Mouse (Mus musculus): ENCODE measurements around the gene Nup107.
"Not testable (repeated sequence)": the region's sequence is repeated elsewhere in the genome, so short reads cannot be mapped to it uniquely, and the experiment has no call there.

Nup107 gene

DNA sequence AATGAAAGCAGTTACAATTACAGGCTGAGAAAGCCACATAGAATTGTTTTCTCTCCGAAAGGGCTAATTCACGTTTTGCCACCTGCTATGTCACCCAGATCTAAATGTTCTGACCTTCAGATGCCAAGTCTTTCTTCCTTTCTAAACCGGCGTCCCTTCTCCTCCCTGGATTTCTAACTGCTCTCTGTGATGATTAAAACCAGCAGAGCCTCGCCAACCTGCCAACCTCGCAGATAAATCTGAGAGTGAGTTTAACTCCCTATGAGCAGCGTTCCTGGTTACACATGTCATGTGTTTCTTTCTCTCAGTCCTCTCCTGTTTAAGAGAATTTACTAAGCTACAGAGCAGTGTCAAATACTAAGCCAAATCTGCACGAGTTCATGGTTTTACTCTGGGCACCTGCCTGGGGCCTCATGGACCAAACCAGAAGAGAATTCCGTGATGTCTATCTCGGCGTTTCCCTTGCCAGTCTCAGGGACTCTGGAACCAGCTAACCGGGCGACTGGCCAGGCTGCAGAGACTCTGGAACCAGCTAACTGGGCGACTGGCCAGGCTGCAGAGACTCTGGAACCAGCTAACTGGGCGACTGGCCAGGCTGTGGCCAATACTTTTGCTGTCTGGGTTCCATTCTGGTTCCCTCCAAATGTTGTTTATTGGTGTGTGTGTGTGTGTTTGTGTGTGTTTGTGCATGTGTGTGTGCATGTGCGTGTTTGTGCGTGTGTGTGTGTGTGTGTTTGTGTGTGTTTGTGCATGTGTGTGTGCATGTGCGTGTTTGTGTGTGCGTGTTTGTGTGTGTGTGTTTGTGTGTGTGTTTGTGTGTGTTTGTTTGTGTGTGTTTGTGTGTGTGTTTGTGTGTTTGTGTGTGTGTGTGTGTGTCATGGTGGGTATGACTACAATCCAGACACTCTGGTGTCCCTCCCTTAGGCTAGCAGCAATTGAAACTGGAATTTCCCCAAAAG lies 74.1 kb downstream of the Nup107 start:
- in situ Hi-C loops (cut with MboI), result no loop called here

DNA sequence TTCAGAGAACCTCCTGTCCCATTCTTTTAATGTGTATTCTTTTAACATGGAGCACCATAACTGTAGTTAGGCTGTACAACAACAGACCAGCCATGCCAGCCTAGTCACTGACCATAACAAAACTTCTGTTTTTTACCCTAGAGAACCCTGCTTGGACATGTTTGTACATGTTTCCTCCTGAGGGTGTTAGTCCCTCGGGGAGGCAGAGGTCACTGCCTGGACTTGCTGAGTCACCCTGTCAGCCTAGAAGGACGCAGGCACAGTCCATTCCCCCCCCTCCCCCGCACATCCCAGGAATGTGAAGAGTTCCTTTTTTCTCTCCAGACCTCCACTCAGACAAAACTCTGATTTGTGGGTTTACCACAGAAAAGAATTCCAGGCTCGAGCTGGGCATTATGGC lies 74.9 kb downstream of the Nup107 start:
- in situ Hi-C loops (cut with MboI), result no loop called here

DNA sequence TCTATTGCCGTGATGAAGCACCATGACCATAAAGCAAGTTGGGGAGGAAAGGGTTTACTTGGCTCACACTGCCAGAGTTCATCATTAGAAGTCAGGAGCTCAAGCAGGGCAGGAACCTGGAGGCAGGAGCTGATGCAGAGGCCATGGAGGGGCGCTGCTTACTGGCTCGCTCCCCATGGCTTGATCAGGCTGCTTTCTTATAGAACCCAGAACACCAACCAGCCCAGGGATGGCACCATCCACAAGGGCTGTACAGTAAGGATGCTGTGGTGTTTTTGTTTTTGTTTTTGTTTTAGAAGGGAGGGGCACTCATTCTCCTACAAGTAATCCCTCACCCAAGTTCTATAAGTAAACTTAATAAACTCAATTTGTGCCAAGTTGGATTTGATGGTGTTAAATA lies 75.8 kb downstream of the Nup107 start:
- in situ Hi-C loops (cut with MboI), result no loop called here

DNA sequence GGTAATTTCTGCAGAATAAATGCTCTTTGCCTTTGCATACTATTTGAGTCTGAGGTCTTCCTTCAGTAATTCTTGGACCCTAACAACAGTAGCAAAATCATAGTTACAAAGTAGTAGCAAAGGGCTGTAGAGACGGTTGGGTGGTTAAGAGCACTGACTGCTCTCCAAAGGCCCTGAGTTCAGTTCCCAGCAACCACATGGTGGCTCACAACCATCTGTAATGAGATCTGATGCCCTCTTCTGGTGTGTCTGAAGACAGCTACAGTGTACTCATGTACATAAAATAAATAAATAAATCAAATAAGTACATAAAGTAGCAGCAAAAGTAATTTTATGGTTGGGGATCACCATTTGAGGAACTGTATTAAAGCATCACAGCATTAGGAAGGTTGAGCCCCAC lies 76.9 kb downstream of the Nup107 start:
- in situ Hi-C loops (cut with MboI), result not testable (repeated sequence)

DNA sequence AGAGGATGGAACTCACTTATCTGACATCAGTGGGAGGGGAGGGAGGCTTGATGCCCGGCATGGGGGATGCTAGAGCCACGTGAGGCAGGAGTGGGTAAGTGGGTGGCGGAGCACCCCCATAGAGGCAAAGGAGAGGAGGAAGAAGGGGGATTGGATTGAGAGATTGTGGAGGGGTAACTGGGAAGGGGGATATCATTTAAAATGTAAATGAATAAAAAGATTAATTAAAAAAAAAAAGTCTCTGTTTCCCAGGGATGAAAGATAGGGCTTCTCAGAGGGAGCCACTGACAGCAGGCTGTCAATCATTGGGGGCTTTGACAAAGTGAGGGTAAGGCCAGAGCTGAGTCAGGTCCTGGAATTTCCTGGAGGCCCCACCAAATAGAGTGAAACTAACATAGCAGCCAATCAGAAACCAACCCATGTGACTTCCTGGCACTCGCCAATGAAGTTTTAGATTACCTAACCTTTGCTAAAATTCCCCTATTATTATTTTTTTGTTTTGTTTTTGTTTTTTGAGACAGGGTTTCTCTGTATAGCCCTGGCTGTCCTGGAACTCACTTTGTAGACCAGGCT lies 77.5 kb downstream of the Nup107 start:
- in situ Hi-C loops (cut with MboI), result no loop called here

DNA sequence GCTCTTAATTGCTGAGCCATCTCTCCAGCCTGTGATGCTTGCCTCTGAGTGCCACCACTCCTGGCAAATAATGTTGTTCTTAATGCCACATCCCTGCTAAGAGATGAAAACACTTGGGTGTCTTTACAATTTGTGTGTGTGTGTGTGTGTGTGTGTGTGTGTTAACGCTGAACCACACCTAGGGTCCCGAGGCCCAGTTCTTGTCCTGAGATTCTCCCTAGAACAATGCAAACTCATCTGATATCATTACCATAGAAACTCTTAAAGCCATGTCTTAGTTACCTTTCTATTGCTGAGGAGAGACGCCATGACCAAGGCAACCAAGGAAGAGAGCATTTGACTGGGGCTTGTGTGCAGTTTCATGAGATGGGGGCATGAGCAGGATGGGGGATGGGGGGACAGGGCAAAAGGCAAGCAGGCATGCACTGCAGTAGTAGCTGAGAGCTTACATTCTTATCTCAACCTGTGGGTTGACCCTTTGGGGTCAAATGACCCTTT lies 78.4 kb downstream of the Nup107 start:
- in situ Hi-C loops (cut with MboI), result no loop called here

DNA sequence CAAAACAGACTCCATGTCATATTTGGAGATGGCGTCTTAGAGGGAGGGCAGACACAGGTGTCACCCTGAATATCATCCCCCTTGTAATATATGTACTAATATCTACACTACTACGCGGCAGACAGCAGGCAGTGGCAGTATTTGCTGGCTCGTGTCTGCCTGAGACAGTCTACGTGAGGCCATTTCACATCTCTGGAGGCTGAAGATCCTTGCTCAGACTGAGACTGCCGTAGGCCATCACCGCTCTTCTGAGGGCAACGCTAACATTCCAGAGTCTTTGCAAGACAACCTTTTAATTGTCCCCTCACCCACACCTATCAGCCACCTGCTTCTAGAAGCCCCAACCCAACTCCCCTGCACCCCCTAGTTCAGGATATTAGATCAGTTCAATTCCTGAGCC lies 79.0 kb downstream of the Nup107 start:
- in situ Hi-C loops (cut with MboI), result no loop called here

DNA sequence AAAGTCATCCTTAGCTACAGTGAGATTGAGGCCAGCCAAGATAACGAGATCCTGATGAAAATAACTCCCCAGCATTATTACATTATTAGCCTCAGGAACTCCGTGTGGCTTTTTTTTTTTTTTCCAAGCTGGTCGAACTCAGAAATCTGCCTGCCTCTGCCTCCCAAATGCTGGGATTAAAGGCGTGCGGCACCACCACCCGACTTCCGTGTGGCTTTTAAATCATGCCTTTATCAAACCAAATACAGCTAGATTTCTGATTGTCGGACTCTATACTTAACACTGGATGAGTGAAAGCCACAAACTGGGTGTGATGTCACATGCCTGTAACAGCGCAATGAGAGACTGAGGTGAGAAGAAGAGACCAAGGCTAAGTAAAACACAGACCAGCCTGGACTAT lies 79.6 kb downstream of the Nup107 start:
- in situ Hi-C loops (cut with MboI), result no loop called here

DNA sequence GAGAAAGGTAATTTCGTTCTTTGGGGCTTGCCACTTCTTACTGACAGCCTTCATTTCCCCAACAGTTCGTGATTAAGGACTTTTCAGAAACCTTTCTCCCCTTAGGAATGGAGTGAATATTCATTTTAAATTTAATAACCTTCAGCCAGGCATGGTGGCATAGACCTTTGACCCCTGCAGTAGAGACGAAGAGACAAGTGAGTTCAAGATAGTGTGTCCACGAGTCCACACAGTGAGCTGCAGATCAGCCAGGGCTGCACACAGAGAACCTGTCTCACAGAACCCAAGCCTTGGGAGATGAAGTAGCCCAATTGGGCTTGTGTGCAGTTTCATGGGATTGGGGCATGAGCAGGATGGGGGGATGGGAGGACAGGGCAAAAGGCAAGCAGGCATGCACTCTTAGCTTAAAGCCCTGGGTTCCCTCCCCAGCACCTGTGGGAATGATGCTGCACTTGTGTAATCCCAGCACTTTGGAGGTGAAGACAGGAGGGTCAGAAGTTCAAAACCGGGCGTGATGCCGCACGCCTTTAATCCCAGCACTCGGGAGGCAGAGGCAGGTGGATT lies 80.2 kb downstream of the Nup107 start:
- in situ Hi-C loops (cut with MboI), result no loop called here

DNA sequence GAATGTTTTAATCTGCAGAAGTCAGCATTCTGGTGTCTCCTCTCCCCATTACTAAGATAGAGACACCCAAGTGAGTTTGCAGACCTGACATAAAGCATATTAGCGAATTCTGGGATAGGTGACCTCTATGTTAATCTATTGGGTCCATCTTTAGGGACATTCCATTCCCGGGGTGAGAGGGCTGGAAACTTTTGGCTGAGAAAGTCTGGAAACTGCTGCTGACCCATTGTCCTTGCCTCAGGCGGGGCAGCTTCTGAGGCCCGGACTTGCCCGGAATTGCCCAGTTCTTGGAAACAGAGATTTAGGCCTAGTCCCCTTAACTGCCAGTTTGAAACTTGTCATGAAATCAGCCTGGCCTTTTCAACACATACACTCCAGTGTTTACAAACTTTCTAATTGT lies 81.1 kb downstream of the Nup107 start:
- in situ Hi-C loops (cut with MboI), result no loop called here

DNA sequence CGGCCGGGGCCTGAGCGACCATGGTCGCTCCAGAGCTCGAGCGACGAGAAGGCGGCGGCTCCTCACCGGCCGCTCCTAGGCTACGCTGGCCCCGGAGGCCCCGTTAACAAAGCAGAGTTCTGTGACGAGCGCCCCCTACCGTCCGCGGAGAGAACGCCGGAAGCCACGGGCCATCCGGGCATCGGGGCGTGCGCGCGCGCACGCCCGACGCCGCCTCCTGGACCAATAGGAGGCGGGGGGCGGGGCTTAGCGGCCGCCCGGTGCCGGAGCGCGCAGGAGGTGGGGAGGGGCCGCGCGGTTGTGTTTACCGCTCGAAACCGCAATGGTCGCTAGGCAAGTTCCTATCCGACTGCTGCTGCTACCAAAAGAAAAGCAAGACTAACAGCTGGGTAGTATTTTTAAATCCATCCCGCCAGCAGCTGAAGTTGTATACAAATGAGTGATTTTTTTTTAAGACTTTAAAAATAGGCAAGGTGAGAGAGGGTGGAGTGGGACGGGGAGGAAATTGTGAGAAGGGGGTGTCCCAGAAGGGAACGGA lies 81.8 kb downstream of the Nup107 start, which contains the start of gene Mdm2:
Gene Mdm2, minus strand, starts transcription at position 155 of the 538 bp plus-strand sequence.
- in situ Hi-C loops (cut with MboI), result no loop called here

DNA sequence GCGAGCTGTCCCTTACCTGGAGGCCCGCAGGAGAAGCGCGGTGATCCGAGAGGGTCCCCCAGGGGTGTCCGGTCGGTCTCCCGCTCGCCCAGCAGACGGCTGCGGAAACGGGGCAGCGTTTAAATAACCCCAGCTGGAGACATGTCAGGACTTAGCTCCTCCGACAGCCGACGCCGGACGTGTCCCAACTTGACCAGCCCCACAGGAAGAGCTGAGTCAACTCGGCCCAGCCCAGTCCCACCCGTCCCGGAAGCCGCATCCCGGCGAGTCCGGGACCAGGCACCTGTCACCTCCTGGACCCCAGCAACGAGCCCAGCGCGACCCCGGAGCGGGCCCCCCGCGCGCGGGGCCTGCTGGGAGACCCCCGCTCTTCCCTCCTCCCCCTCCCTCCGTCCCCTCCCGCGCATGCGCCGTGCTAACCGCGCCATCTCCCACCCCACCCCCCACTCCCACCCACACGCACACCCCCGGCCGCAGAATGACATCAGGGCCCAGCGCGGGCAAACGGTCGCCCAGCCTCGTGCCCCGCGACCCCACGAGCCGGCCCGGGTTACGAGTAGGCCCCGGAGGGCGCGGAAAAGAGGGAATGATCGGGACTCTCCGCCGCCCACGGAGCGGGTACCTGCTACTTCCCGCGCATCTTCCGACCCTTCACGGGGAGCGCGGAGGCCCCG lies 82.4 kb downstream of the Nup107 start:
- in situ Hi-C loops (cut with MboI), result no loop called here

DNA sequence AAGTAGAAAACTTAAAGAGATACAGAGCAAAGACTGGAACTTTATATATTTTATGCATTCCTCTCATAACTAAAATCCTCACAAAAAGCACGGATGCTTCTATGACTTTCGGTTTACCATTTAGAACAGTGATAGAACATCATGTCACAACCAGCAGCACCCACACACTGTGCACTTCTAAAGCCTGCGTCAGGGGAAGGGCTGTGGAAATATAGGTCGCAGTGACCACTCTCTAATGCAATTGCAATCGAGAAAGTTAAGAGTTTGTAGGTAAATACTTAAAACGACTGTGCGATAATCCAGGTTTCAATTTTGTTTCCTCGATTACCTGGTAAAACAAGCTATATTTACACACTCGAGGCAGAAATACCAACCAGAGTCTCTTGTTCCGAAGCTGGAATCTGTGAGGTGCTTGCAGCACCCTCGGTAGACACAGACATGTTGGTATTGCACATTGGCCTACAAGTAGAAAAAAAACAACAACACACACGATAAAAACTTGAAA lies 83.1 kb downstream of the Nup107 start:
- in situ Hi-C loops (cut with MboI), result no loop called here

DNA sequence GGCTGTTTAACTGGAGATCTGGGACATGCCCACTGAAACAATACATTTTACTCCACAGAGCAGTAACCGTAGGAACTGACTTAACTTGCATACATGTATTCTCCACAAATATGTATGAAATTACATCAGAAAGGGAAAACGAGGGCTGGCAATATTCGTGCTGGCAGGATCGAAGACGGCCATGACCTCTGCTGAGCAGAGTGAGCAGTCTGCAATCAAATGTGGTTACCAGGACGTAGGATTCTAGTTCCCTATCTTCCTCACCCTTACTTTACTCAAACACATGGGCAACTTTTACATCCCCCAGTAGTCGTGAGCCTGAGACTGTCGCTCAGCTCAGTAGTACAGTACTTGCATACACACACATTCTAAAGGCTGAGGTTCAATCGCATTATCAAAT lies 83.6 kb downstream of the Nup107 start:
- in situ Hi-C loops (cut with MboI), result no loop called here

DNA sequence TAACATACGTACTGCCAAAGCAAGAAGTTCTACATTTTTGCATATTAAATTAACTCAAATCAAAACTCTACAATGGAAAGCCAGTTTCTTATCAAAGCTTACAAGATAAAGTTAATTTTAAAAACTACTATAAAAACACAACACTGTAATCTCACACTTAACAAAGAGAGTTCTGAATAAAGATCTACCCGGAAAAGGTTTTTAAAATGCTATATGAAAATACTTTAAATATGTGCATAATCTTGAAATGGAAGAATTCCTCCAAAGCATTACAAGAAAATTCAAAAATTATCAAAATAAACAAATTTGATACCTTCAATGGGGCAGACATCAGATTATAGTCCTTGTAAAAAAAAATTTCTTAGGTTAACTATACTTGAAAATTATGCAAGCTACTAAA lies 84.1 kb downstream of the Nup107 start:
- in situ Hi-C loops (cut with MboI), result no loop called here

DNA sequence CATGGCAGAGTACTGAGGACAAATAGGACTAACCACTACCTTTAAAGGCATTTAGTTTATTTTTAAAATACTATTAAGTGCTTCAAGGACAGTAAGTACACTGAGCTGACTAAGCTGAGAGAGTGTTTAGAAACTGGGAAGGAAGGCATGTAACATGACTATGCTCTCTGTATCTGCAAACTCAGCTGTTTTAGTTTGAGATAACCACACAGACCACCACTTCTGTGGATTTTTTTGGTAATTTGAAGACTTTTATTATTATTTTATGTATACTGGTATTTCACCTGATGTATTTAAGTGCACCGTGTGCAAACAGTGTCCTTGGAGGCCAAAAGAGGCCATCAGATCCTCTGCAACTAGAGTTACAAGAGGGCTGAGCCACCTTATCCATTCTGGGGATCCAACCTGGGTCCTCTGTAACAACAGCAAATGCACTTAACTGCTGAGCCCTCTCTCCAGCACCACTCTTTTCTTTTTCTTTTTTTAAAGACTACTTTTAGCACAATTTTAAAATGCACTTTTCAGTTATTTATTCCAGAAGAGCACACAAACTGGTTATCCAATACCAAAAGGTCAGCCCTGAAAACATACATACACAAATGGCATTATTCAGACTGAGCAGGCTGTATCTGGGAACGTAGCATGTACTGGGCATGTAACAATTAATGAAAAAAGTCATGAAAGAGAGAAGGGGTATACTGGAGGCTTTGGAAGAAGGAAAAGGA lies 85.2 kb downstream of the Nup107 start:
- in situ Hi-C loops (cut with MboI), result no loop called here

DNA sequence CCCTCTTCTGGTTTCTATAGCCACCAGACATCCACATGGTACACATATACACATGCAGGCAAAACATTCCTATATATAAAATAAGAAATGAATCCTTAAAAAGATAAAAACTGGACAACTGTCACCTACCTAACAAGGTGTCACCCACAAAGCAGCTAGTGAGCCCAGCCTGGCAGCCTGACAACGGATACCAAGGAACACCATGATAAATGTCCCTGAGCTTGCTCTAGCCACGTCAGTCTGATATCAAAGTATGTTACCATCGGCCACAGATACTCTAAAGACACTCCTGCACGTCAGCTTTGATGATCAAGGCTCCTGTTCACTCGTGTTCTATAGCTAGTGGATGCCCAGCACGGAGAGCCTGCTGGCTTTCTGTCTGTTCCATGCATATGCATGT lies 86.1 kb downstream of the Nup107 start:
- in situ Hi-C loops (cut with MboI), result no loop called here

DNA sequence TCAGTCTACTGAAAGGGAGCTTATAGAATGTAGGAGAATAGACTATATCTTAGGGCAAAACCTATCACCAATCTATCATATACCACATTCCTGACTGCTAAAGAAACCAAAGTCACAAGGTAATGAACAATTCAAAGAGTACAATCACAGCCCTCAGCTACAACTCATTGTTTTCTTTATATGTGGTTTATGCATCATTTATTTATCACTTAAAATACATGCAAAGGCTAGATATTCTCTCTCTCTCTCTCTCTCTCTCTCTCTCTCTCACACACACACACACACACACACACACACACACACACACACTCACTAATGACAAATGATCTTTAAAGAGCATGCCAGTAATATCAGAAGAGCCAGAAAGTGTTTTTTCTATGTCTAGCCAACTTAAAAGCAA lies 86.7 kb downstream of the Nup107 start:
- in situ Hi-C loops (cut with MboI), result no loop called here

DNA sequence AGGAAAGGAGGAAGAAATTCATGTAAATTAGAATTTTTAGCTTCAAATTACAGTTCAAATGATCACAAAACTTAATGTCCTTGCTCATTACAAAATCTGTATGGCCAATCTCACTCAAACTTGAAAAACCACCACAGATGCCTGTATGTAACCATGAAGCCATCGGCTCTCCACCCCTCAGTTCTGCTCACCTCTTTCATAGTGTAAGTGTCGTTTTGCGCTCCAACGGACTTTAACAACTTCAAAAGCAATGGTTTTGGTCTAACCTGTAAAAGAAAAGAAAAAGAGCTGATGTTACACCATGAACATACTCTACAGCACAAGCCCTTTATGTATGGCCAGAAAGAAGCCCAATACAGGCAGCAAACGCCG lies 87.6 kb downstream of the Nup107 start:
- in situ Hi-C loops (cut with MboI), result no loop called here

DNA sequence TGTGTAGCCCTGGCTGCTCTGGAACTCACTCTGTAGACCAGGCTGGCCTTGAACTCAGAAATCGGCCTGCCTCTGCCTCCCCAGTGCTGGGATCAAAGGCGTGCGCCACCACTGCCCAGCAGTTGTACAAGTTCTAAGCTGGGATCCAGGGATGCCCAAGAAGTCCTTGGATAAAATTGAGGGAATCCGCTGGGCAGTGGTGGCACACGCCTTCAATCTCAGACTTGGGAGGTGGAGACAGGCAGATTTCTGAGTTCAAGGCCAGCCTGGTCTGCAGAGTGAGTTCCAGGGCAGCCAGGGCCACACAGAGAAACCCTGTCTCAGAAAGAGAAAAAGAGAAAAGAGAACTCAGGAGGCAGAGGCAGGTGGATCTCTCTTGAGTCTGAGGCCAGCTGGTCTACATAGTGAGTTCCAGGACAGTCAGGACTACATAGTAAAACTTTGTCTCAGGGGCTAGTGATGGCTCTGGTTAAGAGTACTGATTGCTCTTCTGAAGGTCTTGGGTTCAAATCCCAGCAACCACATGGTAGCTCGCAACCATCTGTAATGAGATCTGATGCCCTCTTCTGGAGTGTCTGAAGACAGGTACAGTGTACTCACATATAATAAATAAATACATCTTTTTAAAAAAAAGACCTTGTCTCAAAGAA lies 88.1 kb downstream of the Nup107 start:
- in situ Hi-C loops (cut with MboI), result not testable (repeated sequence)

DNA sequence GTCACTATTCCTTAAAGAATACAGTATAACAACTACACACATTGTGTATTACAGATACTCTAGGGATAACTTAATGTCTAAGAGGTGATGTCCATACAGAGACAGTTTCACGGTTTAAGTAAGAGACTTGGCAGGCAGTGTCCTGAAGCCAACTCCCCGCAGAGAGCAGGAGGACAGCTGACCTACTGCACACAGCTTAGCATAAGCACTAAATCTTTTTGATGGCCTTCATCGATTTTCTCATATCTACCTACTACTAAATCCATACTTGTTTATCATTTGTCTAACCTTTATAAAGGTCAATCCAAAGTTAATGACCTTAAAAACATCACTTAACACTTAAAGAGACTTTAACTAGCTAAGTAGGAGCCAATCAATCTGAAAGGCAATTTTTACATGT lies 89.0 kb downstream of the Nup107 start:
- in situ Hi-C loops (cut with MboI), result no loop called here
